Mouse (Mus musculus): ENCODE measurements around the gene Cd79b. TPM values are rescaled to one million over a fixed set of nuclear protein-coding genes. Genes with fewer than 3 reads are reported as not detected.

Cd79b gene
- total and polyA plus RNA-seq, 3 experiments, result 527 to 741 (median 689) TPM

DNA sequence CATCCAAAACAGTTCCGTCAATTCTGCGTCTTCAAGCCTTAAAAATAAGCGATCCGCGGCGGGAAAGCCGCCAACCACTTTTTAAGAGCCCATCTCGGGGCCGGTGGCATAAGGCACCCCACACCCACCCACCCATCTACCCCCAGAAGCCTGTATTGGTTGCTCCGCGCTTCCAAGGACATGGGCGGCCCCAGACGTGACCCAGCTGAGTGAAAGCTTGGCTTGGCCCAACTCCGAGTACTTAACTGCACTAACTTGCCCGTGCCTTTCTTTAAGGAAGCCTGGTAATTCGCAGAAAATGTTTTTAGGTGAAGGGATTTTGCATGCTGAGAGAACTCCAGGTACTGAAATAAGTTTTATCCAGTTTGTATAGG is 41.3 kb downstream of the Cd79b start:
- Histone ChIP-seq H3K4me2 (ENCODE audit: insufficient read depth, low read depth, poor library complexity, severe bottlenecking) (peak overlapping the region; percentile 48), H3K4me3 (replicated peaks in 1 of 3; ENCODE audit: low read depth in 2 of 3, low read length in 2 of 3, poor library complexity in 1 of 3) (peak overlapping the region; percentile 42 to 82 (median 43)), H3K4me1 (ENCODE audit: control insufficient read depth in 1 of 2, insufficient read depth in 2 of 2) (peaks cover 18 to 49% of the 10 kb centered on the region in 2 experiments), H3K27ac (ENCODE audit: insufficient read depth, low read depth) (no peak overlapping the region), H3K9ac (ENCODE audit: insufficient read depth, low read depth) (peak overlapping the region; percentile 7), H3K27me3 (replicated peaks) (no peaks in the 10 kb centered on the region), H3K9me3 (replicated peaks; ENCODE audit: low read length) (no peaks in the 10 kb centered on the region), H3K79me2 (replicated peaks; ENCODE audit: control insufficient read depth, extremely low read depth, insufficient read depth, poor library complexity, severe bottlenecking) (peaks cover 37% of the 10 kb centered on the region), H3K36me3 (replicated peaks in 1 of 2; ENCODE audit: control insufficient read depth in 1 of 2, insufficient read depth in 1 of 2, low read length in 1 of 2) (peaks cover 0 to 10% of the 10 kb centered on the region in 2 experiments)
- no peak for TF ChIP-seq MAX (IDR thresholded peaks at IDR 0.05; ENCODE audit: low read length)
- TF ChIP-seq SIN3A (IDR thresholded peaks at IDR 0.05; ENCODE audit: low read length), result no peak
- no peak for TF ChIP-seq POLR2A (IDR thresholded peaks at IDR 0.05; ENCODE audit: low read depth, low read length)
- TF ChIP-seq MAZ (IDR thresholded peaks at IDR 0.05; ENCODE audit: low read depth, low read length), result no peak
- no peak for TF ChIP-seq TCF12 (IDR thresholded peaks at IDR 0.05; ENCODE audit: low read depth, low read length)
- no peak for TF ChIP-seq RAD21 (IDR thresholded peaks at IDR 0.05; ENCODE audit: low read depth, low read length)
- no peak for TF ChIP-seq USF2 (conservative IDR thresholded peaks at IDR 0.05; ENCODE audit: low read depth, low read length)
- no peak for TF ChIP-seq CTCF (conservative IDR thresholded peaks at IDR 0.05 in 1 of 2, IDR thresholded peaks at IDR 0.05 in 1 of 2; ENCODE audit: low read depth in 2 of 2, low read length in 2 of 2)
- TF ChIP-seq ZKSCAN1 (IDR thresholded peaks at IDR 0.05; ENCODE audit: borderline replicate concordance, low read depth, low read length), result no peak
- no peak for TF ChIP-seq NELFE (IDR thresholded peaks at IDR 0.05; ENCODE audit: low read depth, low read length)
- TF ChIP-seq MAFK (IDR thresholded peaks at IDR 0.05; ENCODE audit: insufficient replicate concordance, low read length), result no peak
- TF ChIP-seq USF1 (IDR thresholded peaks at IDR 0.05; ENCODE audit: low read depth, low read length), result no peak
- TF ChIP-seq POLR2AphosphoS2 (IDR thresholded peaks at IDR 0.05; ENCODE audit: low read depth, low read length), result no peak
- no peak for TF ChIP-seq NRF1 (IDR thresholded peaks at IDR 0.05; ENCODE audit: low read depth, low read length)
- no peak for TF ChIP-seq KAT2A (IDR thresholded peaks at IDR 0.05; ENCODE audit: insufficient replicate concordance, low read length)
- TF ChIP-seq ZC3H11A (IDR thresholded peaks at IDR 0.05; ENCODE audit: low read depth, low read length), result no peak
- TF ChIP-seq HCFC1 (IDR thresholded peaks at IDR 0.05; ENCODE audit: low read depth, low read length), result no peak
- no peak for TF ChIP-seq EP300 (IDR thresholded peaks at IDR 0.05; ENCODE audit: low read length)
- no peak for TF ChIP-seq JUN (IDR thresholded peaks at IDR 0.05; ENCODE audit: insufficient read depth, low read depth, low read length)
- TF ChIP-seq IRF4 (IDR thresholded peaks at IDR 0.05; ENCODE audit: low read depth, low read length), result no peak
- in situ Hi-C loops (cut with MboI; ENCODE audit: low pct_ligation_motif_present, low pct_unique_long_range_greater_than_20kb, low sequenced_read_pairs) (no loop called here), dilution Hi-C loops (cut with MboI; ENCODE audit: extremely low pct_ligation_motif_present, extremely low pct_unique_long_range_greater_than_20kb, low sequenced_read_pairs) (no loop called here)
- no peak for DNase-seq (ENCODE audit: extremely low read depth)

DNA sequence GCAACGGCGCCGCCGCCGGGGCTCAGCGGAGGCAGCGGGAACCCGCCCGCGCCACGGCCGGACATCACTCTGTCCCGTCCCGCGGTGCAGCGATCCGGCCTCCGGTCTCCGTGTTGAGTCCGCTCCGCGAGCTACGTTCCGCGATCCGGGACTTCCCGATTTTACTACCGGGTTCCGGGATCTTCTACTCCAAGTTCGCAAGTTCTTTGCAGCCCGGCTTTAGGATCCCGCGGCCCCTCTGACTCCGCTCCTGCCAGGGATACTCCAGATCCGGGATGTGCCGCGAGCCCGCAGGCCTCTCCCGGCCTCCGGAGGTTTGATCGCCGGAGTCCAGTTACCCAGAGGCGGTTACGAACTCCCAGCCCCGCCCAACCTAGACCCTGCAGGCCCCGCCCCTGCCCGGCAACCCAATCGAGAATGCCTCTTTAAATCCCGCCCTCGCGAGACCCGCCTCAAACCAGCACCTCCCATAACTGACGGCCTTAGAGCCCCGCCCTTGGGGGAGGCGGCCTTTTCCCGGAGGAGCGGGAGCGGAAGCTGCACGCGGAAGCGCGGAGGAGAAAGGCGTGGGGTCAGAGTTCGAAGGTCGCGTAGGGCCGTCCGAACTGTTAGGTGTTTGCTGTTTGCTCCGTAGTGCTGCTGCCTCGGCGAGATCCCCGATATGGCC is 41.8 kb downstream of the Cd79b start, which contains the start of gene Smarcd2:
TSS of gene Smarcd2 (minus strand) at position 329 of the 667 bp plus-strand sequence.
- peak within 1 kb of the TSS; percentile 22; the same call in 1 of the 2 replicates for H3K27ac ChIP-seq (ENCODE audit: insufficient read depth, low read depth)
- no peaks in the 10 kb centered on the region for H3K27me3 ChIP-seq (replicated peaks)
- dilution Hi-C loops (cut with MboI; ENCODE audit: extremely low pct_ligation_motif_present, extremely low pct_unique_long_range_greater_than_20kb, low sequenced_read_pairs) (no loop called here), in situ Hi-C loops (cut with MboI; ENCODE audit: low pct_ligation_motif_present, low pct_unique_long_range_greater_than_20kb, low sequenced_read_pairs) (no loop called here)
- peaks cover 40% of the 10 kb centered on the region for H3K79me2 ChIP-seq (replicated peaks; ENCODE audit: control insufficient read depth, extremely low read depth, insufficient read depth, poor library complexity, severe bottlenecking)
- peak within 1 kb of the TSS; percentile 81 for H3K9ac ChIP-seq (ENCODE audit: insufficient read depth, low read depth)
- peak; percentile 100 for DNase-seq (ENCODE audit: extremely low read depth)
- peaks cover 20 to 54% of the 10 kb centered on the region in 2 experiments for H3K4me1 ChIP-seq (ENCODE audit: control insufficient read depth in 1 of 2, insufficient read depth in 2 of 2)
- H3K4me3 ChIP-seq (replicated peaks in 1 of 3; ENCODE audit: low read depth in 2 of 3, low read length in 2 of 3, poor library complexity in 1 of 3), result peak within 1 kb of the TSS; percentile 73 to 95 (median 82)
- no peaks in the 10 kb centered on the region for H3K9me3 ChIP-seq (replicated peaks; ENCODE audit: low read length)
- peaks cover 1 to 15% of the 10 kb centered on the region in 2 experiments for H3K36me3 ChIP-seq (replicated peaks in 1 of 2; ENCODE audit: control insufficient read depth in 1 of 2, insufficient read depth in 1 of 2, low read length in 1 of 2)
- peak within 1 kb of the TSS; percentile 95 for H3K4me2 ChIP-seq (ENCODE audit: insufficient read depth, low read depth, poor library complexity, severe bottlenecking)
- TF ChIP-seq CHD1 (IDR thresholded peaks at IDR 0.05; ENCODE audit: low read depth, low read length), result peak; percentile 25; the same call in 1 of the 2 replicates
- peak; percentile 97 for TF ChIP-seq SIN3A (IDR thresholded peaks at IDR 0.05; ENCODE audit: low read length)
- TF ChIP-seq KAT2A (IDR thresholded peaks at IDR 0.05; ENCODE audit: insufficient replicate concordance, low read length), result peak; percentile 70; the same call in 1 of the 2 replicates
- TF ChIP-seq SMC3 (IDR thresholded peaks at IDR 0.05; ENCODE audit: low read depth, low read length), result 0 out of 2 replicates have a peak, but pooled peaks have one; percentile 23
- peak; percentile 80 for TF ChIP-seq IRF4 (IDR thresholded peaks at IDR 0.05; ENCODE audit: low read depth, low read length)
- TF ChIP-seq ZC3H11A (IDR thresholded peaks at IDR 0.05; ENCODE audit: low read depth, low read length), result no peak
- TF ChIP-seq NELFE (IDR thresholded peaks at IDR 0.05; ENCODE audit: low read depth, low read length), result no peak; the same call in 1 of the 2 replicates
- peak; percentile 84 for TF ChIP-seq MXI1 (IDR thresholded peaks at IDR 0.05; ENCODE audit: low read depth, low read length)
- TF ChIP-seq GABPA (IDR thresholded peaks at IDR 0.05; ENCODE audit: insufficient replicate concordance, low read depth, low read length), result no peak
- no peak for TF ChIP-seq NRF1 (IDR thresholded peaks at IDR 0.05; ENCODE audit: low read depth, low read length)
- peak; percentile 91 for TF ChIP-seq ELF1 (IDR thresholded peaks at IDR 0.05; ENCODE audit: low read depth, low read length)
- 0 out of 2 replicates have a peak, but pooled peaks have one; percentile 37 for TF ChIP-seq E2F4 (IDR thresholded peaks at IDR 0.05; ENCODE audit: insufficient replicate concordance, low read depth, low read length)
- peak; percentile 33 for TF ChIP-seq ETS1 (conservative IDR thresholded peaks at IDR 0.05; ENCODE audit: low read depth, low read length)
- no peak for TF ChIP-seq JUN (IDR thresholded peaks at IDR 0.05; ENCODE audit: insufficient read depth, low read depth, low read length)
- no peak for TF ChIP-seq CTCF (conservative IDR thresholded peaks at IDR 0.05 in 1 of 2, IDR thresholded peaks at IDR 0.05 in 1 of 2; ENCODE audit: low read depth in 2 of 2, low read length in 2 of 2)
- TF ChIP-seq MAFK (IDR thresholded peaks at IDR 0.05; ENCODE audit: insufficient replicate concordance, low read length), result 0 out of 2 replicates have a peak, but pooled peaks have one; percentile 28
- no peak for TF ChIP-seq ZNF384 (IDR thresholded peaks at IDR 0.05; ENCODE audit: low read depth, low read length)
- TF ChIP-seq MAX (IDR thresholded peaks at IDR 0.05; ENCODE audit: low read length), result peak; percentile 86
- TF ChIP-seq RAD21 (IDR thresholded peaks at IDR 0.05; ENCODE audit: low read depth, low read length), result no peak
- no peak for TF ChIP-seq PAX5 (IDR thresholded peaks at IDR 0.05; ENCODE audit: low read length)
